Mouse (Mus musculus): ENCODE measurements around the gene Fzd9.

DNA sequence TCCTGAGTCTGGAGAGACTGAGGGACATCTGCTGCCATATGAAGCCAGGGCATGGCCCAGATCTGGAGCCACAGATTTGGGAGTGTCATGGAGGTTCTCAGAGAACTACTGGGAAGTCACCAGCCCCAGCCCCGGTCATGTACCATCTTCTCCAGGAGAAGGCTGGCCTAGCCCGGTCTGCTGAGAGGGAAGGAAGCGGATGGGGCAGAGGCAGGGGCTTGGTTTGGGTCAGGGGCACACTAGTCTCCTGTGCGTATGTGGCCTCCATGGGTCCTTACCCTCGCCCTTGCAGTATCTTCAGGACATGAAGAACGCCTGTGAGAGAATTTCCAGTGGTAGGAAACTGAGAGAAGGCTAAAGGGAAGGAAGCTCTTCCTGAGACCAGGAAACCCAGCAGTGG, 39.7 kb upstream of the Fzd9 start:
- TF ChIP-seq E2F4 (IDR thresholded peaks at IDR 0.05; ENCODE audit: insufficient read depth) (no peak), POLR2A (IDR thresholded peaks at IDR 0.05; ENCODE audit: insufficient read length, low read depth) (no peak), MAX (IDR thresholded peaks at IDR 0.05; ENCODE audit: low read depth) (no peak), CEBPB (IDR thresholded peaks at IDR 0.05; ENCODE audit: insufficient read depth, poor library complexity, severe bottlenecking) (no peak), POLR2AphosphoS2 (IDR thresholded peaks at IDR 0.05; ENCODE audit: insufficient read length, low read depth) (no peak), SRF (IDR thresholded peaks at IDR 0.05; ENCODE audit: control insufficient read depth, insufficient read length, low read depth) (no peak), REST (IDR thresholded peaks at IDR 0.05; ENCODE audit: insufficient read depth, insufficient read length) (no peak), TCF12 (IDR thresholded peaks at IDR 0.05; ENCODE audit: insufficient read depth, poor library complexity, severe bottlenecking) (no peak), MYOD1 (IDR thresholded peaks at IDR 0.05; ENCODE audit: control insufficient read depth in 1 of 3, insufficient read length in 2 of 3, low read depth in 2 of 3) (no peak), MYOG (IDR thresholded peaks at IDR 0.05; ENCODE audit: control insufficient read depth in 1 of 3, insufficient read depth in 1 of 3, insufficient read length in 2 of 3, low read depth in 2 of 3) (no peak), USF1 (IDR thresholded peaks at IDR 0.05; ENCODE audit: low read depth) (no peak)
